Mouse (Mus musculus) intestine, postnatal 0 days (tissue): ENCODE data around the gene Zfand3. TPM values are rescaled to one million over a fixed set of nuclear protein-coding genes. Genes with fewer than 3 reads are reported as not detected.

Source experiments
- ATAC-seq: fragments of 200-750 bp; cut with Nextera tagmentation; 2 replicates; pipeline ENCODE4 v1.8.0; 2017; ENCODE audit warnings: mild to moderate bottlenecking, moderate TSS enrichment, moderate library complexity
- H3K27ac ChIP-seq: fragments of 300-500 bp; sonication (generic); 2 replicates; pipeline ENCODE4 v1.5.1; 2014; ENCODE audit warnings: mild to moderate bottlenecking, low read depth, low read length, moderate library complexity
- H3K27me3 ChIP-seq: fragments of 300-500 bp; sonication (generic); replicated peaks from 2 replicates; pipeline ENCODE4 v1.6.1; 2014; ENCODE audit warnings: low read length, mixed read lengths; ENCODE audit not compliant: control insufficient read depth, insufficient read depth
- H3K36me3 ChIP-seq: fragments of 300-500 bp; sonication (generic); 2 replicates; pipeline ENCODE4 v1.6.1; 2014; ENCODE audit warnings: mild to moderate bottlenecking, moderate library complexity; ENCODE audit not compliant: control insufficient read depth, insufficient read depth
- H3K4me1 ChIP-seq: fragments of 300-500 bp; sonication (generic); replicated peaks from 2 replicates; pipeline ENCODE4 v1.6.1; 2014; ENCODE audit warnings: antibody characterized with exemption, low read length, mixed read lengths; ENCODE audit not compliant: control insufficient read depth, insufficient read depth
- H3K4me2 ChIP-seq: fragments of 300-500 bp; sonication (generic); replicated peaks from 2 replicates; pipeline ENCODE4 v1.6.1; 2014; ENCODE audit warnings: low read depth, mild to moderate bottlenecking, moderate library complexity
- H3K4me3 ChIP-seq: fragments of 300-500 bp; sonication (generic); 2 replicates; pipeline ENCODE4 v1.5.1; 2014; ENCODE audit warnings: low read depth, low read length
- H3K9ac ChIP-seq: fragments of 300-500 bp; sonication (generic); 2 replicates; pipeline ENCODE4 v1.6.1; 2014; ENCODE audit warnings: mild to moderate bottlenecking, low read depth, low read length
- H3K9me3 ChIP-seq: fragments of 300-500 bp; sonication (generic); 2 replicates; pipeline ENCODE4 v1.6.1; 2016; ENCODE audit warnings: mixed run types; ENCODE audit not compliant: control insufficient read depth
- CTCF ChIP-seq: sonication (generic); IDR thresholded peaks from 2 replicates; pipeline ENCODE4 v1.5.1; 2016; ENCODE audit warnings: low read depth, mild to moderate bottlenecking, control low read depth, antibody characterized with exemption, moderate library complexity
- WGBS: fragments of 180-500 bp; shearing (Covaris S2); extraction: QIAGEN DNeasy Blood & Tissue Kit; methylation state at CpG from one replicate; pipeline ENCODE4 v1.1.7; 2014; 5-methylcytosine and 5-hydroxymethylcytosine counted together
- polyA plus RNA-seq: library from polyadenylated mRNA; unstranded; fragments of >200 nt; fragmentation: Nextera tagmentation; extraction: Ambion mirVana; gene quantifications from 2 replicates; pipeline ENCODE4 v1.2.1, GENCODE M21; 2015

The Zfand3 gene
- polyA plus RNA-seq, 1 experiment from 2014 or later, result 38.0 TPM

DNA sequence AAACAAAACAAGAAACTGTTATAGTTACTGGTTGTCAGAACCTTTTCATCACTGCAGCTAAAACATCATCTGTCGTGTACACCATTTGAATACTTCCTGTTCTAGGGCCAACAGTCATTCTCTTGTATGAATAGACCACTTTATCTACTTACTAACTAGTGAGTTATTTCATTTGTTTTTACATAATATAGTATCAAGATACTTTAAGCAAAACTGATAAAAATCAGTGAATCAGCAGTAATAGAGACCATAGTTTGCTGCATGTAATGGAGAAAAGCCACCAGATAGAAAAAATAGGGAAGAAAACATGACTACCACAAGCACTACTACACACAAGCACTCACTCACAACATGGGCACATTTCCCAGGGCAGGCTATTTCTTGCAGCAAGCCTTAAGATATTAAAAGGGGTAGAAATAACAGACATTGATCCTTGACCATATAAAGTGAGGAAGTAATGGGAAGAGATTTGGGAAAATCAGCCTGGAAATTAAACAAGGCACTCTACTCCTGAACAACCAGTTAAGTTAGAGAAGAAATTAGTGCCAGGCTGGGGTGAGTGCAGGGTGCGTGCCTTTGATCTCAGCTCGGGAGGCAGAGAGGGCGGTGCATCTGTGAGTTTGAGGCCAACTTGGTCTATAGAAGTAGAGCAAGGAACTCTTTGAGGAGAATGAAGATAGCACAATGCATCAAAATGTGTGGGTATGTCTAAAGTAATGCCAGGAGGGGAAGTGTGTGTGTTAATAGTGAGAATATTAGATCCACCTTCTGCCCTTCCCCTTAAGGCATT lies 30.9 kb downstream of the Zfand3 start:
- Histone ChIP-seq H3K9me3 (no peaks in the 10 kb centered on the region), H3K27ac (no peak overlapping the region), H3K4me3 (no peak overlapping the region), H3K4me2 (no peak overlapping the region), H3K27me3 (no peaks in the 10 kb centered on the region), H3K9ac (no peak overlapping the region), H3K36me3 (0 out of 2 replicates have a peak, but pooled peaks cover 6% of the 10 kb centered on the region), H3K4me1 (0 out of 2 replicates have a peak, but pooled peaks cover 4% of the 10 kb centered on the region)
- ATAC-seq, result no peak
- TF ChIP-seq CTCF, result no peak
- 37% methylated on average over 4 of the region's 4 CpGs for WGBS

DNA sequence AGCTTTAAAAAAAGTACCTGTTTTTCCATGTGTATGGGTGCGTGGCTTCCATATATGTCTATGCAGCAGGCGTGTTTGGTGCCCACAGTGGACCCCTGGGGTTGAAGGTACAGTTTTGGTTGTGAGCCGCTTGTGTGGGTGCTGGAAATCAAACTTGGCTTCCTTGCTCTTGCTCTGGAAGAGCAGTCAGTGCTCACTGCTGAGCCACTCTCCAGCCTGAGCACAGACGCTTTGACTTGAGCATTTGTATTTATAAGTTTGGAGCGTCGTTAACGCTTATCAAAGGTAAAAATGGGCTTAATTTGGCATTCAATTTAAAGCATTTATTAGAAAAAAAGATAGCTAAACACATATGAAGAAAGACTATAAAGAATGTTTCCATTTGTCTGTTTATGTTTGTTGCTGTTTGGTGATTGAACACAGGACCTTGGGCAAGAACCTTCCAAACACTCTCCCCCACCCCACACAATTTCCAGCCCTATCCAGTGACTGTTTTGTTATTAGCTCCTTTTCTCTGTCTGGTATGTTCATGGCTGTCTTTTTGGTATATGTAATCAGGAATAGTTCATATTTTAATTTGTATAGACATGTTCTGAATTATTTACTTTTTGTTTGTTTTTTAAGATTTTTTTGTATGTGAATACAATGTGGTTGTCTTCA lies 38.8 kb downstream of the Zfand3 start:
- ATAC-seq, result no peak
- H3K4me2 ChIP-seq, result no peak overlapping the region
- TF ChIP-seq CTCF, result no peak
- no peak overlapping the region for H3K27ac ChIP-seq
- WGBS, result 89% methylated on average over 7 of the region's 7 CpGs
- H3K36me3 ChIP-seq, result no peaks in the 10 kb centered on the region
- no peaks in the 10 kb centered on the region for H3K27me3 ChIP-seq
- H3K9ac ChIP-seq, result no peak overlapping the region
- peaks cover 4% of the 10 kb centered on the region; the same call in 1 of the 2 replicates for H3K4me1 ChIP-seq
- no peaks in the 10 kb centered on the region for H3K9me3 ChIP-seq
- no peak overlapping the region for H3K4me3 ChIP-seq

GRCm38 (mm10) chr17:30045181-30045580 lies 40.6 kb downstream of the Zfand3 start:
- no peaks in the 10 kb centered on the region for H3K36me3 ChIP-seq
- H3K4me2 ChIP-seq, result no peak overlapping the region
- TF ChIP-seq CTCF, result no peak
- H3K9ac ChIP-seq, result no peak overlapping the region
- 61% methylated on average over 2 of the region's 2 CpGs for WGBS
- H3K27ac ChIP-seq, result no peak overlapping the region
- no peak overlapping the region for H3K4me3 ChIP-seq
- no peaks in the 10 kb centered on the region for H3K9me3 ChIP-seq
- no peak for ATAC-seq
- no peaks in the 10 kb centered on the region for H3K27me3 ChIP-seq
- peaks cover 4% of the 10 kb centered on the region; the same call in 1 of the 2 replicates for H3K4me1 ChIP-seq

- WGBS, result 89% methylated on average over 5 of the region's 5 CpGs
- ATAC-seq, result no peak
- Histone ChIP-seq H3K36me3 (no peaks in the 10 kb centered on the region), H3K27me3 (no peaks in the 10 kb centered on the region), H3K4me1 (peaks cover 4% of the 10 kb centered on the region; the same call in 1 of the 2 replicates), H3K9ac (no peak overlapping the region), H3K4me3 (no peak overlapping the region), H3K4me2 (no peak overlapping the region), H3K9me3 (no peaks in the 10 kb centered on the region), H3K27ac (no peak overlapping the region)
- TF ChIP-seq CTCF, result no peak
These were observed 42.1 kb downstream of the Zfand3 start for GRCm38 (mm10) chr17:30046654-30047053.

- no peak for ATAC-seq
These were observed 47.2 kb downstream of the Zfand3 start for GRCm38 (mm10) chr17:30051523-30052346.

DNA sequence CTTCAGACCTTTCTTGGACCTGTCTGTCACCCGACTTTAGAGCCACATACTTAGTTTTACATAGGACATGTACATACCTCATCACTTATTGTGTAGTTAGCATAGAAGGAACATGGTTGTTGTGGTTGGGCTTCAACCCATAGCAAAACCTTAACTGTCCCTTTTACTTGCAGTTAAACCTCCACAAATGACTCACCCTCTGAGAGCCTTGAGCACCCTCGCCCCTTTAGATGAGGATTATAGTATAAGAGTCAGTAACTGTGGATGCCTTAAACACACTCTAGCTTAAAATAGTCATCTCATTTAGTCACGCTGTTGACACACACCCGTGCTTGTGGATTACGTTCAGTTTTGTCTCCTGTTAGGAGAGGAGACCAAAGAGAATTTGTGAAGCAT lies 47.8 kb downstream of the Zfand3 start:
- Histone ChIP-seq H3K27me3 (no peaks in the 10 kb centered on the region), H3K9me3 (no peaks in the 10 kb centered on the region), H3K36me3 (no peaks in the 10 kb centered on the region), H3K27ac (no peak overlapping the region), H3K4me2 (no peak overlapping the region), H3K4me3 (no peak overlapping the region), H3K9ac (no peak overlapping the region), H3K4me1 (no peaks in the 10 kb centered on the region)
- 90% methylated on average over 5 of the region's 5 CpGs for WGBS
- no peak for ATAC-seq
- no peak for TF ChIP-seq CTCF

More at GRCm38 (mm10) chr17:30051523-30052346, 47.2 kb downstream of the Zfand3 start:
- 74% methylated on average over 5 of the region's 5 CpGs for WGBS
- H3K9ac ChIP-seq, result no peak overlapping the region
- no peak overlapping the region for H3K27ac ChIP-seq
- H3K4me3 ChIP-seq, result no peak overlapping the region
- H3K4me1 ChIP-seq, result no peaks in the 10 kb centered on the region
- no peak overlapping the region for H3K4me2 ChIP-seq
- H3K36me3 ChIP-seq, result no peaks in the 10 kb centered on the region
- TF ChIP-seq CTCF, result no peak
- H3K27me3 ChIP-seq, result no peaks in the 10 kb centered on the region
- H3K9me3 ChIP-seq, result no peaks in the 10 kb centered on the region
